Mouse (Mus musculus) ES-E14 (cell line): ENCODE data around the gene Ralgps1.

Experiments
- MAFK ChIP-seq: IDR thresholded peaks from 2 replicates; pipeline ENCODE4 v1.6.1; 2014; ENCODE audit warnings: mild to moderate bottlenecking, low read depth, low read length, inconsistent platforms; ENCODE audit not compliant: insufficient read depth
- ZC3H11A ChIP-seq: IDR thresholded peaks from 2 replicates; pipeline ENCODE4 v1.6.1; 2012; ENCODE audit warnings: low read depth, mild to moderate bottlenecking, inconsistent platforms, low read length, borderline replicate concordance
- ZNF384 ChIP-seq: IDR thresholded peaks from 2 replicates; pipeline ENCODE4 v1.6.1; 2012; ENCODE audit warnings: low read depth, low read length, inconsistent platforms

GRCm38 (mm10) chr2:33216645-33217424 is 154.5 kb downstream of the Ralgps1 start:
- TF ChIP-seq ZC3H11A (no peak), MAFK (no peak), ZNF384 (no peak)
